Mouse (Mus musculus): Measurements from ENCODE around the gene Ptgdr2.

DNA sequence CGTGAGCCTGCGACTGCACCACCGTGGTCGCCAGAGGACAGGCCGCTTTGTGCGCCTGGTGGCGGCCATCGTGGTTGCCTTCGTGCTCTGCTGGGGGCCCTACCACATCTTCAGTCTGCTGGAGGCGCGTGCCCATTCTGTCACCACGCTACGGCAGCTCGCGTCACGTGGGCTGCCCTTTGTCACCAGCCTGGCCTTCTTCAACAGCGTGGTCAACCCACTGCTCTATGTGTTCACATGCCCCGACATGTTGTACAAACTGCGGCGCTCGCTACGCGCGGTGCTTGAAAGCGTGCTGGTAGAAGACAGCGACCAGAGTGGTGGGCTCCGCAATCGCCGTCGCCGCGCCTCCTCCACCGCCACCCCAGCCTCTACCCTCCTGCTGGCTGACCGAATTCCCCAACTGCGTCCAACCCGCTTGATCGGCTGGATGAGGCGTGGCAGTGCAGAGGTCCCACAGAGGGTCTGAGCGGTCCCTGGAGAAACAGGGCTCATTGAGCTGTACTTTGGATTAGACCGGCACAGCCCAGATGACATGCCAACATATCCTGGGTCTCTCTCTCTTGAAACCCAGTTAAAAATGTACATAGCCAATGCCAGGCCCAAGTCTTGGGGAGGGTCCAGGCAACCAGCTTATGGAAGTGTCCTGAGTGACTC is 4.0 kb downstream of the Ptgdr2 start:
- TF ChIP-seq CTCF (IDR thresholded peaks at IDR 0.05) (no peak), EP300 (IDR thresholded peaks at IDR 0.05) (no peak)

Data from lung, postnatal 0 days (tissue).